Mouse (Mus musculus): Measurements from ENCODE around the gene Slc9a6. TPM values are rescaled to one million over a fixed set of nuclear protein-coding genes. Genes with fewer than 3 reads are reported as not detected.

Slc9a6 gene
- total RNA-seq, 1 experiment from 2014 or later = 29.0 TPM

- DNase-seq = no peak
These were observed 55.8 kb downstream of the Slc9a6 start for GRCm38 (mm10) chrX:56665226-56665973.

DNA sequence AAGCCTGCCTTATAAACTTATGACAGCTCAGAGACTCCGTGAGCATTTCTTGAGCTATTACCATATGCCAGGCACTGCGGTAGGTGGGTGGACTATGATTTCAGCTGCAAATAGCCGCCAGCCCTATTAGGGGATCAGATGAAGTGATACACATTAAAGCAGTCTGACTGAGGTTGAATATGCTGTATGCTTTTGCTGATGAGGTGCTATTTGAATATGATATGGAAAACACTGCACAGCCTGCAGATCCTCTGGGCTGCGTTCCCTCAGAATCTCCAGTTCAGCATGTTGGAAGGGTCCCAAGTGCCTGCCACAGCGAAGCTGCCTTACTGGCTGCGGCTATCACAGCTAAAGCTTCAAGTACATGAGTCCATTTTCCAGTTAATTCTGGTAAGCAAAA is 57.7 kb downstream of the Slc9a6 start:
- DNase-seq = no peak

- DNase-seq = no peak
These were observed 58.5 kb downstream of the Slc9a6 start for GRCm38 (mm10) chrX:56668051-56668450.

GRCm38 (mm10) chrX:56668501-56668900 is 58.9 kb downstream of the Slc9a6 start:
- no peak for DNase-seq

- no peak for DNase-seq
These were observed 66.0 kb downstream of the Slc9a6 start for GRCm38 (mm10) chrX:56675556-56675955.

- DNase-seq = no peak
These were observed 68.2 kb downstream of the Slc9a6 start for GRCm38 (mm10) chrX:56677736-56678135.

DNA sequence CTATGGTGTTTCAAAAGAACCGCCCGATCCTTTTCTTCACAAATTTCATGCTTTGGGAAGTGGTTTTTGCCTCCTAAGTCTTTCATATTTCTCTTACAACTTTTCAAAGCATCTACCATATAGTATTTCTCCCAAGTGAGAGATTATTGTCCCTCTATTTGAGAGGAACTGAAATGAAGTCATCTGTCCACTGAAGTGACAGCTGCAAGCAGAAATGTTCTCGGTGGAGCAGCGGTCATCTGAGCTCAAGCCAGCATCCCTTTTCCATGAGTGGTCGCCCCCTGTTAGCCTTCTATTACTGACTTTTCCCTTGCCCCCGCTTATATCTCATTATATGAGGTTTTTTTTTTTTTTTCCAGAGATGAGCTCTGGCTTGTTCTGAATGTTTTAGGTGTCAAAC is 69.5 kb downstream of the Slc9a6 start:
- no peak for DNase-seq

- DNase-seq = no peak
These were observed 72.7 kb downstream of the Slc9a6 start for GRCm38 (mm10) chrX:56682156-56682720.

- no peak for DNase-seq
These were observed 74.0 kb downstream of the Slc9a6 start for GRCm38 (mm10) chrX:56683521-56683920.

GRCm38 (mm10) chrX:56692554-56692953 is 83.0 kb downstream of the Slc9a6 start:
- no peak for DNase-seq

DNA sequence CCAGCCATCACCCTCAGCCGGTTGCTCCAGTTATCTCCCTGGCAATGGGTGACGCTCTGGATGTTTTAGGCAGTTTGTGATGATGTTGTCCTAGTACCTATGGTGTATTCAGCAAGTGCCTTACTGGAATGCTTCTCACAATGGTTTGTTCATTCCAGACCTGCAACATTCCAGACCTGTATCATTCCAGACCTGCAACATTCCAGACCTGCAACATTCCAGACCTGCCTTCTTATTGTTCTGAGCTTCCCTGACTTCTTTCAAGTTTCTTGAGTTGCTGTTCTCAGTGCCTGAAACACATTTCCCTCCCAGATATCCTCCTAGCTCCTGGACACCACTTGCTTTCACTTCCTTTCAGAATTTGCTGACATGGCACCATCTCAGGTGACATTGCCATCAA is 85.0 kb downstream of the Slc9a6 start:
- DNase-seq = no peak

GRCm38 (mm10) chrX:56697199-56697780 is 87.7 kb downstream of the Slc9a6 start:
- no peak for DNase-seq

DNA sequence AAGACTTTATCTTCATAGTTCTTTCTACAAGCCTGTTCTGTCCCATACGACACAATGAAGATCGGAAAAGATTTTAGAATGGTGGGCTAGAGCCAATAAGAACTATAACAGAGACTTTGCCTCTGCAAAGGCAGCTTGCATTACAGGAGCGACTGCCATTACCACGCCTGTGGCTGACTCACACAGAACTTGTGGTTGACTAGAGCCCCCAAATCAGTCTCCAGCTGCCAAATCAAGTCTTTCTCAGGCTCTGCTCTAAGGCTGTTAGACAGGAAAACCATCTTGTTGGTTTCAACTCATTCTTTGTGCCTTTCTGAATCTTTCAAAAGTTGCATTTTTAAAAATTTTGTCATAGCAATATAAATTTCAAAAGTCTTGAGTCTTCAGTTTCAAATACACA is 88.3 kb downstream of the Slc9a6 start:
- DNase-seq = no peak

DNA sequence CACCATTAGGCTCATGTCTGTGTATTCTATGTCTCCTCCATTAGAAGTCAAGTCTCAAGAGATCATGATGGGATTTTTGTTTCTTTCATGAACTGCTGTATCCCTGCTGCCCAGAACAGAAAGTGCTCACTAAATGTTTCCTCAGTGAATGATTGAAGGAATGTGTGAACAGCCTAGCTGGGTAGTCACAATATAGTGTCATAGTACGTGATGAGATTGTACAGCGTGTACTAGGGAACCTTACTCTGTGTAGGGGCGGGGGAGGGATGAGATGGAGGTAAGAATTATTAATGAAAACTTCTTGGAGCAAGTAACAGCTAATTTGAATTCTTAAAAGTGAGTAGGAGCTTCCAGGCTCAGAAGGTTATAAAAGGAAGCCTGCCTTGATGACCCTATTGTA is 91.7 kb downstream of the Slc9a6 start:
- DNase-seq = no peak

- no peak for DNase-seq
These were observed 94.5 kb downstream of the Slc9a6 start for GRCm38 (mm10) chrX:56703965-56704562.

- no peak for DNase-seq
These were observed 99.2 kb downstream of the Slc9a6 start for GRCm38 (mm10) chrX:56708592-56709370.

GRCm38 (mm10) chrX:56710522-56710921 is 101.0 kb downstream of the Slc9a6 start:
- no peak for DNase-seq

DNA sequence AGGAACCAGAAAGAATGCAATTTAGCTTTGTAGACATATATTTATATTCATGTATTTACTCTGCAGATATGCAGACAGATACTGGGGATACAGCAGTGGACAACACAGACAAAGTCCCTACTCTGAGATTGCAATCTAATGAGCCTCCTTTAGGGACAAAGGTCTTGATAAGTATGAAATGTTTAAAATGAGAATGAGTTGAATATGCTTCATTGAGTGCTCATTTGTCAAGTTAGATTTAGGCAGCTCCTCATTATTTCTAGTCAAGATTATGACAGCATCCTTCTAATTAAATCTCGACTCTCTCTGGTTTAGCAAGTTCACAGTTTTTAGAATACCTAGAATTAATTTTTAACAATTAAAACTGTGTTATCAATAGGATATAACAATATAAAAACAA is 103.1 kb downstream of the Slc9a6 start:
- no peak for DNase-seq

All from adrenal gland, postnatal 25 days (tissue).